Comparison of ENCODE assay signal across 13 mouse cellular contexts in genomic region chr7:96716911-96717310, GRCm38 (mm10).
"Had no signal": no experiment of that assay in that cellular context is flagged by ENCODE, and none has a peak within 500 bp of the region (broad histone marks: within the 10 kb centered on the region; RNA-seq: fewer than 3 reads in every experiment).

No protein-coding gene starts in this region.

- DNase-seq: cerebellum, postnatal 14 days; cerebellum, postnatal 25 days; cerebellum, postnatal 36 days; embryo, embryonic 11 days; forebrain, postnatal 0 days; gastrocnemius, adult 2 months; gastrocnemius, postnatal 10 days; gastrocnemius, postnatal 14 days; gastrocnemius, postnatal 25 days; gastrocnemius, postnatal 36 days; heart, adult 11 months; heart, adult 18-20 months; heart, adult 2 months had no signal
